Mouse (Mus musculus) heart, embryonic 10.5 days (tissue): ENCODE results near the gene Fgfr2. TPM values are rescaled to one million over a fixed set of nuclear protein-coding genes. Genes with fewer than 3 reads are reported as not detected.

ENCODE experiments used
- DNase-seq: peaks from one replicate; pipeline ENCODE4 v3.0.0-alpha.2; 2017; ENCODE audit warnings: low spot score
- H3K27ac ChIP-seq: fragments of 300-500 bp; sonication (generic); 2 replicates; pipeline ENCODE4 v1.5.1; 2016; ENCODE audit warnings: mild to moderate bottlenecking
- H3K27me3 ChIP-seq: fragments of 300-500 bp; sonication (generic); 2 replicates; pipeline ENCODE4 v1.6.1; 2016; ENCODE audit warnings: mild to moderate bottlenecking; ENCODE audit not compliant: poor library complexity, insufficient read depth, severe bottlenecking
- H3K36me3 ChIP-seq: fragments of 300-500 bp; sonication (generic); 2 replicates; pipeline ENCODE4 v1.6.1; 2016; ENCODE audit warnings: mild to moderate bottlenecking, moderate library complexity
- H3K4me1 ChIP-seq: fragments of 300-500 bp; sonication (generic); 2 replicates; pipeline ENCODE4 v1.6.1; 2016; ENCODE audit warnings: mild to moderate bottlenecking
- H3K4me3 ChIP-seq: fragments of 300-500 bp; sonication (generic); 2 replicates; pipeline ENCODE4 v1.5.1; 2016; ENCODE audit warnings: mild to moderate bottlenecking, moderate library complexity
- H3K9me3 ChIP-seq: fragments of 300-500 bp; sonication (generic); 2 replicates; pipeline ENCODE4 v1.6.1; 2016; ENCODE audit warnings: mild to moderate bottlenecking, moderate library complexity
- WGBS: fragments of 180-500 bp; shearing (Covaris S2); methylation state at CpG from one replicate; pipeline ENCODE4 v1.1.7; 2016; 5-methylcytosine and 5-hydroxymethylcytosine counted together
- polyA plus RNA-seq: library from polyadenylated mRNA; unstranded; fragments of >200 nt; fragmentation: Nextera tagmentation; extraction: Ambion mirVana; gene quantifications from 2 replicates; pipeline ENCODE4 v1.2.1, GENCODE M21; 2016

The Fgfr2 gene
- polyA plus RNA-seq, 1 experiment from 2014 or later: 46.6 TPM

- Histone ChIP-seq H3K9me3 (no peaks in the 10 kb centered on the region), H3K36me3 (peaks cover 74% of the 10 kb centered on the region), H3K27me3 (no peaks in the 10 kb centered on the region), H3K4me1 (0 out of 2 replicates have a peak, but pooled peaks cover 5% of the 10 kb centered on the region), H3K4me3 (no peak overlapping the region), H3K27ac (no peak overlapping the region)
- DNase-seq: no peak
- 40% methylated on average over 1 of the region's 1 CpGs for WGBS
Observed at GRCm38 (mm10) chr7:132565831-132566230, 557.3 kb downstream of the Fgfr2 start.

GRCm38 (mm10) chr7:132559138-132559766 is 563.9 kb downstream of the Fgfr2 start:
- Histone ChIP-seq H3K27me3 (no peaks in the 10 kb centered on the region), H3K27ac (no peak overlapping the region), H3K4me3 (no peak overlapping the region), H3K36me3 (peaks cover 76% of the 10 kb centered on the region), H3K9me3 (no peaks in the 10 kb centered on the region), H3K4me1 (peaks cover 5% of the 10 kb centered on the region; the same call in 1 of the 2 replicates)
- DNase-seq: no peak
- WGBS: 40% methylated on average over 3 of the region's 3 CpGs

GRCm38 (mm10) chr7:132558141-132558736 is 564.9 kb downstream of the Fgfr2 start:
- no peak overlapping the region for H3K4me3 ChIP-seq
- WGBS: 78% methylated on average over 7 of the region's 7 CpGs
- H3K36me3 ChIP-seq: peaks cover 67% of the 10 kb centered on the region
- no peaks in the 10 kb centered on the region for H3K9me3 ChIP-seq
- H3K27ac ChIP-seq: no peak overlapping the region
- H3K4me1 ChIP-seq: peaks cover 5% of the 10 kb centered on the region; the same call in 1 of the 2 replicates
- H3K27me3 ChIP-seq: no peaks in the 10 kb centered on the region
- no peak for DNase-seq

DNA sequence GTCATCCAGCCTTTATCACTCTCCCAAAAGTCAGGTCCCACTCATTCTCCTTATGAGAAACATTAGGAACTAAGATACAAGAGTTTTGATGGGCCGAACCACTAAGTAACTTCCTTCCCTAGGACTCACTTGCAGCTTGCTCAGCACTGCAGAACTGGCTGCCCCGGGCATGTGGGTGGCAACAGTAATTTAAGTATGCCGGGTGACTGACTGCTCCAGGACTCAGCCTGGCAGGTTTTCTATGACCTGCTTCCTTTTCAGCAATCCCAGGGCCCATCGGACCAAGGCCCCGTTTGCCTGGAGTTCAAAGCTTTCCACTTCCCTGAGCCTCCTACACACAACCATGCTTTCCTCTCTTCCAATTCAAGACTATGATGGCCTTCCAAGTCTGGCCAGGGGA is 566.6 kb downstream of the Fgfr2 start:
- Histone ChIP-seq H3K9me3 (no peaks in the 10 kb centered on the region), H3K4me3 (no peak overlapping the region), H3K27ac (no peak overlapping the region), H3K4me1 (peaks cover 5% of the 10 kb centered on the region; the same call in 1 of the 2 replicates), H3K27me3 (no peaks in the 10 kb centered on the region), H3K36me3 (peaks cover 50% of the 10 kb centered on the region)
- no peak for DNase-seq
- 86% methylated on average over 5 of the region's 5 CpGs for WGBS

DNA sequence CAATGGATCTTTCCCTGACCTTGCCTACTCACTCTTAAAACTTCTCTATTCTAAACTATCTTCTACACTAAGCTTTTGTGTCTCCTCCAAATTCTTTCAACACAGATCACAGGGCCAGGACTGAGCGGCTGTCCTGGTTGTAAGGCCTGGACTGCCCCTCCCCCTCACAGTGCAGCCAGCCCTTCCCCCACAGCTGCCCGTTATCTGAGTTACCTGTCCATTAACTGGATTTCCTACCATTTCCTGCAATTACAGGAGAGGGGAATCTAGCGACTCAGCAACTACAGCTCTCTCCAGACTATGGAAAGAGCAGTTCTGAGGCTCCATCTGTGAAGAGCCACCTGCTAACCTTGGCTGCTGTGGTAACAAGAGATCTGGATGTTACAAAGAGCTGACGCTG is 567.2 kb downstream of the Fgfr2 start:
- H3K4me1 ChIP-seq: peaks cover 5% of the 10 kb centered on the region; the same call in 1 of the 2 replicates
- whole genome bisulfite sequencing: 26% methylated on average over 4 of the region's 4 CpGs
- DNase-seq: no peak
- no peak overlapping the region for H3K4me3 ChIP-seq
- no peaks in the 10 kb centered on the region for H3K27me3 ChIP-seq
- no peaks in the 10 kb centered on the region for H3K9me3 ChIP-seq
- peaks cover 43% of the 10 kb centered on the region for H3K36me3 ChIP-seq
- no peak overlapping the region for H3K27ac ChIP-seq

GRCm38 (mm10) chr7:132554091-132554490 is 569.1 kb downstream of the Fgfr2 start:
- peaks cover 25% of the 10 kb centered on the region for H3K36me3 ChIP-seq
- H3K27ac ChIP-seq: no peak overlapping the region
- DNase-seq: no peak
- H3K9me3 ChIP-seq: no peaks in the 10 kb centered on the region
- H3K4me3 ChIP-seq: no peak overlapping the region
- peaks cover 5% of the 10 kb centered on the region; the same call in 1 of the 2 replicates for H3K4me1 ChIP-seq
- no peaks in the 10 kb centered on the region for H3K27me3 ChIP-seq
- WGBS: 72% methylated on average over 2 of the region's 2 CpGs

DNA sequence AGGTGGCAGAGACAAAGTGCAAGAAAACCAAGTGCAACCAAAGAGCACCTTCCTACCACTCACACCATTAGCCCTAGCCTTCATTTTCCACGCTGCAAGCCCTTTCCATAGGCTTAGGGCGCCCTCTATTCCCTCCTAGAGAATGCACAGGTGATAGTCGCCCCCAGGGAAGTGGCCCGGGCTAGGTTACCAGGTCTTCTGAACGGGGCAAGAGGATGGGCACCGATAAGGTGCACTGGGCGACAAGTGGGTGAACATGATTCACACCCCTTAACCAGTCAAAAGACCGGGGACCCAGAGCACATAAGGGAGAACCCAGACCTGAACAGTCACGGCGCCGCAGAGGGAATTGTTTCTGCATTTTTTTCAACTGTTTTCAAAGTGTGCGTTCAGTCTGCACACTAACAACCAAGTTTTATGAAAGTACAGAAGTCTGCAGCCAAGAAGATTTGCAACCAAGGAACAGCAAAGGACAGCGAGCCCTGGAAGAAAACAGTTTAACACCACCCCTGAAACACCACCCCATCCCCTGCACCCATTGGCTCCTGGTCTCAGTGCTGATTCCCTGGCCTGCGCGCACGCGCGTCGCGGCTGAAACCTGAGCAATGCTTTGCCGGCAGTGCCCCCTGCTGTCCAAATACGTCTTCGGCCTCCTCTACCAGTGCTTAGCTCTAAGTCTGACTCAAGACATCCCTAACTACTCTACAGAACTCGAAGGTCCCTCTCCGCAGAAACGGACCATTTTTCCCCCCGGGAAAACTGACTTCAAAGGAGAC is 571.6 kb downstream of the Fgfr2 start:
- Histone ChIP-seq H3K27ac (peak overlapping the region; percentile 72; the same call in 1 of the 2 replicates), H3K27me3 (peaks cover 6% of the 10 kb centered on the region; the same call in 1 of the 2 replicates), H3K4me1 (peaks cover 5% of the 10 kb centered on the region; the same call in 1 of the 2 replicates), H3K4me3 (peak overlapping the region; percentile 61), H3K36me3 (peaks cover 1% of the 10 kb centered on the region; the same call in 1 of the 2 replicates), H3K9me3 (no peaks in the 10 kb centered on the region)
- WGBS: 2% methylated on average over 27 of the region's 27 CpGs
- peak; percentile 96 for DNase-seq

- H3K4me3 ChIP-seq: no peak overlapping the region
Observed at GRCm38 (mm10) chr7:132547126-132547525, 576.0 kb downstream of the Fgfr2 start.

DNA sequence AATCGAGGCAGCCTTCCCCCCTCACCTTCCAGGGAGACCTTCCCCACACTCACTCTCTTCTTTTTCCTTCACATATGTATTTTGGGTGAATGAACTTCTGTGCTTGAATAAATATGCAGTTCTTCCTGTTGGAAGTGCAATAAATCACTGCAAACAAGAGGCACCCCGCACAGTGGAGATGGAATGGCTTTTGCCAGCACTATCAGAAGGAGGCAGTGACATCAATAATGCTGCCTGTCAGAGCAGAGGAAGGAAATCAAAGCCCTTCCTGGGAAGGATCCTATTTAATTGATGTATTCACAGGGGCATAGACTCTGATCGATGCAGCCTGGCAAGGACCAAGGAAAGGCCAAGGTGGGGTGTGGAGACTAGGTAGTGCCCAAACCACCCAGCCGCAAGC is 580.7 kb downstream of the Fgfr2 start:
- H3K9me3 ChIP-seq: no peaks in the 10 kb centered on the region
- H3K27ac ChIP-seq: no peak overlapping the region
- H3K4me1 ChIP-seq: no peaks in the 10 kb centered on the region
- DNase-seq: no peak
- H3K4me3 ChIP-seq: no peak overlapping the region
- 77% methylated on average over 4 of the region's 4 CpGs for WGBS
- H3K36me3 ChIP-seq: no peaks in the 10 kb centered on the region
- H3K27me3 ChIP-seq: peaks cover 6% of the 10 kb centered on the region; the same call in 1 of the 2 replicates

More at GRCm38 (mm10) chr7:132547126-132547525, 576.0 kb downstream of the Fgfr2 start:
- Histone ChIP-seq H3K4me1 (no peaks in the 10 kb centered on the region), H3K27me3 (peaks cover 6% of the 10 kb centered on the region; the same call in 1 of the 2 replicates), H3K9me3 (no peaks in the 10 kb centered on the region), H3K27ac (no peak overlapping the region), H3K36me3 (no peaks in the 10 kb centered on the region)
- 73% methylated on average over 3 of the region's 3 CpGs for WGBS
- no peak for DNase-seq

DNA sequence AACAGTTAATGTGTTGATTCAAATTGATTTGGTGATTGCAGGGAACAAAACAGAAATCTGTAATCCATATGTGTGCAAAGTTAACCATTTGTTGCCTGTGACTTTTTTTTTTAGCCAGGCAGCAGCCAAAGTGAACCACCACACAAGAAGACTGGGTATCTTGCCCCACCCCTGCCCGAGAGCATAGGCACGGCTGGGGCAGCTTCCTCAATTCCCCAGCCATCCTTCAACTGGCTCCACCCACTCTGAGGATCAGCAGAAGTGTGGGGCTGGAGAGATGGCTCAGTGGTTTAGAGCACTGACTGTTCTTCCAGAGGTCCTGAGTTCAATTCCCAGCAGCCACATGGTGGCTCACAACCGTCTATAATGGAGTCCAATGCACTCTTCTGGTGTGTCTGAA is 581.6 kb downstream of the Fgfr2 start:
- WGBS: 61% methylated on average over 3 of the region's 3 CpGs
- no peaks in the 10 kb centered on the region for H3K27me3 ChIP-seq
- H3K36me3 ChIP-seq: no peaks in the 10 kb centered on the region
- H3K27ac ChIP-seq: no peak overlapping the region
- no peak for DNase-seq
- no peaks in the 10 kb centered on the region for H3K9me3 ChIP-seq
- H3K4me1 ChIP-seq: no peaks in the 10 kb centered on the region
- no peak overlapping the region for H3K4me3 ChIP-seq

GRCm38 (mm10) chr7:132540597-132540996 is 582.6 kb downstream of the Fgfr2 start:
- no peaks in the 10 kb centered on the region for H3K9me3 ChIP-seq
- H3K4me3 ChIP-seq: no peak overlapping the region
- H3K27me3 ChIP-seq: no peaks in the 10 kb centered on the region
- no peaks in the 10 kb centered on the region for H3K36me3 ChIP-seq
- H3K4me1 ChIP-seq: no peaks in the 10 kb centered on the region
- no peak overlapping the region for H3K27ac ChIP-seq
- DNase-seq: no peak
- 75% methylated on average over 4 of the region's 4 CpGs for WGBS

DNA sequence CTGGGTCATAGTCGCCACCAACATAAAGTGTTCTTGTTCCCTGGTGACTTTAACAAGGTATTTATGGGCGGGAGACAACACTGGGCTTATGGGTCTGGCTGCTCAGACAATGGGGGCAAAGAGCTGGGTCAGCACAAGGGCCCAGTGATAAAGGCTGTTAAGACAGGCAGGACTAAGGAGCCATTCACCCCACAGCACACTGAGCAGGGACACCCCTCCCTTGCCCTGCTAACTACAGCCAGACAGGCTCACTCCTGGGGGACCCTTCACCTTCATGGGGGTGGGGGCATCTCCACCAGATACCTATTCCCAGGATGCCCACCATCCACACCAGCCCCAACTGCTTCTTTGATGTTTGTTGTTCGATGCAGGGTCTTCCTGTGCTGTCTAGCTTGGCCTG is 593.9 kb downstream of the Fgfr2 start:
- H3K27ac ChIP-seq: no peak overlapping the region
- no peaks in the 10 kb centered on the region for H3K9me3 ChIP-seq
- no peaks in the 10 kb centered on the region for H3K36me3 ChIP-seq
- 70% methylated on average over 3 of the region's 3 CpGs for WGBS
- no peaks in the 10 kb centered on the region for H3K4me1 ChIP-seq
- DNase-seq: peak; percentile 60
- no peak overlapping the region for H3K4me3 ChIP-seq
- H3K27me3 ChIP-seq: peaks cover 11% of the 10 kb centered on the region; the same call in 1 of the 2 replicates
